Mouse (Mus musculus): ENCODE measurements around the gene Paics. TPM values are rescaled to one million over a fixed set of nuclear protein-coding genes. Genes with fewer than 3 reads are reported as not detected.

Paics gene
- total RNA-seq (2014; rRNA removed), result 303 and 359 TPM in 2 replicates
- polyA plus RNA-seq (2012; rRNA removed), result 165 and 187 TPM in 2 replicates

GRCm38 (mm10) chr5:76951106-76952027 is at the start of gene Paics, which contains the start of gene Ppat:
Gene Paics, plus strand, starts transcription at chr5:76951307.
Gene Ppat, minus strand, starts transcription at chr5:76951578.
- Histone ChIP-seq H3K4me1 (ENCODE audit: control insufficient read depth, insufficient read depth, low read length) (peaks cover 33% of the 10 kb centered on the region), H3K27me3 (ENCODE audit: control insufficient read depth, insufficient read depth, low read length) (no peaks in the 10 kb centered on the region), H3K79me2 (ENCODE audit: control insufficient read depth, insufficient read depth, low read length) (peaks cover 19% of the 10 kb centered on the region; the same call in 1 of the 2 replicates), H3K4me3 (ENCODE audit: insufficient read depth, low read depth, low read length) (peak within 1 kb of the TSS; percentile 92), H3K27ac (replicated peaks; ENCODE audit: insufficient read depth, low read depth, low read length) (peak within 1 kb of the TSS; percentile 95), H3K36me3 (ENCODE audit: control insufficient read depth, insufficient read depth, low read length) (peaks cover 3% of the 10 kb centered on the region), H3K9ac (ENCODE audit: low read depth, low read length) (peak within 1 kb of the TSS; percentile 96)
- WGBS, result under 1% methylated on average over 81 of the region's 81 CpGs
- no peak for TF ChIP-seq CTCF (IDR thresholded peaks at IDR 0.05; ENCODE audit: low read depth, low read length)
- TF ChIP-seq POLR2A (IDR thresholded peaks at IDR 0.05; ENCODE audit: extremely low read depth, insufficient read depth, low read length), result peak; percentile 87
- DNase-seq (ENCODE audit: extremely low read depth, low read depth, low spot score), result peak; percentile 92

- Histone ChIP-seq H3K79me2 (ENCODE audit: control insufficient read depth, insufficient read depth, low read length) (no peaks in the 10 kb centered on the region), H3K4me3 (ENCODE audit: insufficient read depth, low read depth, low read length) (no peak overlapping the region), H3K27ac (replicated peaks; ENCODE audit: insufficient read depth, low read depth, low read length) (peak overlapping the region; percentile 8; the same call in 1 of the 2 replicates), H3K36me3 (ENCODE audit: control insufficient read depth, insufficient read depth, low read length) (peaks cover 12% of the 10 kb centered on the region), H3K27me3 (ENCODE audit: control insufficient read depth, insufficient read depth, low read length) (no peaks in the 10 kb centered on the region), H3K9ac (ENCODE audit: low read depth, low read length) (no peak overlapping the region), H3K4me1 (ENCODE audit: control insufficient read depth, insufficient read depth, low read length) (peaks cover 8% of the 10 kb centered on the region; the same call in 1 of the 2 replicates)
- DNase-seq (ENCODE audit: extremely low read depth, low read depth, low spot score), result peak; percentile 80
- 10% methylated on average over 4 of the region's 4 CpGs for WGBS
- TF ChIP-seq POLR2A (IDR thresholded peaks at IDR 0.05; ENCODE audit: extremely low read depth, insufficient read depth, low read length) (no peak), CTCF (IDR thresholded peaks at IDR 0.05; ENCODE audit: low read depth, low read length) (no peak)
Observed at GRCm38 (mm10) chr5:76902131-76902530, 49.0 kb upstream of the Paics start.

- Histone ChIP-seq H3K4me3 (ENCODE audit: insufficient read depth, low read depth, low read length) (peak overlapping the region; percentile 74), H3K4me1 (ENCODE audit: control insufficient read depth, insufficient read depth, low read length) (peaks cover 8% of the 10 kb centered on the region; the same call in 1 of the 2 replicates), H3K79me2 (ENCODE audit: control insufficient read depth, insufficient read depth, low read length) (no peaks in the 10 kb centered on the region), H3K9ac (ENCODE audit: low read depth, low read length) (peak overlapping the region; percentile 78), H3K27ac (replicated peaks; ENCODE audit: insufficient read depth, low read depth, low read length) (peak overlapping the region; percentile 47; the same call in 1 of the 2 replicates), H3K36me3 (ENCODE audit: control insufficient read depth, insufficient read depth, low read length) (peaks cover 10% of the 10 kb centered on the region), H3K27me3 (ENCODE audit: control insufficient read depth, insufficient read depth, low read length) (no peaks in the 10 kb centered on the region)
- 2% methylated on average over 19 of the region's 19 CpGs for WGBS
- no peak for TF ChIP-seq POLR2A (IDR thresholded peaks at IDR 0.05; ENCODE audit: extremely low read depth, insufficient read depth, low read length)
- TF ChIP-seq CTCF (IDR thresholded peaks at IDR 0.05; ENCODE audit: low read depth, low read length), result no peak
- no peak for DNase-seq (ENCODE audit: extremely low read depth, low read depth, low spot score)
Observed at GRCm38 (mm10) chr5:76904713-76905404, 46.2 kb upstream of the Paics start.

- Histone ChIP-seq H3K9ac (ENCODE audit: low read depth, low read length) (peak within 1 kb of the TSS; percentile 87), H3K27ac (replicated peaks; ENCODE audit: insufficient read depth, low read depth, low read length) (peak within 1 kb of the TSS; percentile 81), H3K36me3 (ENCODE audit: control insufficient read depth, insufficient read depth, low read length) (peaks cover 7% of the 10 kb centered on the region), H3K4me3 (ENCODE audit: insufficient read depth, low read depth, low read length) (peak within 1 kb of the TSS; percentile 74), H3K27me3 (ENCODE audit: control insufficient read depth, insufficient read depth, low read length) (no peaks in the 10 kb centered on the region), H3K4me1 (ENCODE audit: control insufficient read depth, insufficient read depth, low read length) (peaks cover 8% of the 10 kb centered on the region; the same call in 1 of the 2 replicates), H3K79me2 (ENCODE audit: control insufficient read depth, insufficient read depth, low read length) (no peaks in the 10 kb centered on the region)
- DNase-seq (ENCODE audit: extremely low read depth, low read depth, low spot score), result peak; percentile 79
- TF ChIP-seq POLR2A (IDR thresholded peaks at IDR 0.05; ENCODE audit: extremely low read depth, insufficient read depth, low read length), result peak; percentile 92
- peak; percentile 26; the same call in 1 of the 2 replicates for TF ChIP-seq CTCF (IDR thresholded peaks at IDR 0.05; ENCODE audit: low read depth, low read length)
- WGBS, result under 1% methylated on average over 47 of the region's 47 CpGs
Observed at GRCm38 (mm10) chr5:76905405-76906154, 45.5 kb upstream of the Paics start, which contains the start of gene Aasdh. Gene Aasdh, minus strand, starts transcription at chr5:76905514.

GRCm38 (mm10) chr5:76906155-76906499 is 45.0 kb upstream of the Paics start:
- no peaks in the 10 kb centered on the region for H3K79me2 ChIP-seq (ENCODE audit: control insufficient read depth, insufficient read depth, low read length)
- peaks cover 7% of the 10 kb centered on the region for H3K36me3 ChIP-seq (ENCODE audit: control insufficient read depth, insufficient read depth, low read length)
- no peak for DNase-seq (ENCODE audit: extremely low read depth, low read depth, low spot score)
- peaks cover 8% of the 10 kb centered on the region; the same call in 1 of the 2 replicates for H3K4me1 ChIP-seq (ENCODE audit: control insufficient read depth, insufficient read depth, low read length)
- TF ChIP-seq POLR2A (IDR thresholded peaks at IDR 0.05; ENCODE audit: extremely low read depth, insufficient read depth, low read length) (no peak), CTCF (IDR thresholded peaks at IDR 0.05; ENCODE audit: low read depth, low read length) (no peak)
- 23% methylated on average over 3 of the region's 3 CpGs for WGBS
- peak overlapping the region; percentile 81 for H3K27ac ChIP-seq (replicated peaks; ENCODE audit: insufficient read depth, low read depth, low read length)
- H3K4me3 ChIP-seq (ENCODE audit: insufficient read depth, low read depth, low read length), result peak overlapping the region; percentile 74
- H3K27me3 ChIP-seq (ENCODE audit: control insufficient read depth, insufficient read depth, low read length), result no peaks in the 10 kb centered on the region
- peak overlapping the region; percentile 87; the same call in 1 of the 2 replicates for H3K9ac ChIP-seq (ENCODE audit: low read depth, low read length)

All from liver, adult 2 months (tissue).